Mouse (Mus musculus) layer of hippocampus, adult 18-20 months (tissue): ENCODE measurements around the gene Gm12790. TPM values are rescaled to one million over a fixed set of nuclear protein-coding genes. Genes with fewer than 3 reads are reported as not detected.
"Not testable (repeated sequence)": the region's sequence is repeated elsewhere in the genome, so short reads cannot be mapped to it uniquely, and the experiment has no call there.

Source experiments
- DNase-seq, 2 experiments: peaks; one replicate each; pipeline ENCODE4 v3.0.0; 2022; ENCODE audit warnings: low spot score in 2 of 2
- long read RNA-seq: library from polyadenylated mRNA; stranded (forward); transcript quantifications from one replicate; pipeline ENCODE4 v2.0.0, GENCODE M21; 2021
- total RNA-seq, 2 experiments: library from RNA; stranded (reverse); gene quantifications; 2 replicates each; pipeline ENCODE4 v1.2.3; 2021

Gm12790 gene
- total RNA-seq: not detected
- long read RNA-seq: 0 reads

DNA sequence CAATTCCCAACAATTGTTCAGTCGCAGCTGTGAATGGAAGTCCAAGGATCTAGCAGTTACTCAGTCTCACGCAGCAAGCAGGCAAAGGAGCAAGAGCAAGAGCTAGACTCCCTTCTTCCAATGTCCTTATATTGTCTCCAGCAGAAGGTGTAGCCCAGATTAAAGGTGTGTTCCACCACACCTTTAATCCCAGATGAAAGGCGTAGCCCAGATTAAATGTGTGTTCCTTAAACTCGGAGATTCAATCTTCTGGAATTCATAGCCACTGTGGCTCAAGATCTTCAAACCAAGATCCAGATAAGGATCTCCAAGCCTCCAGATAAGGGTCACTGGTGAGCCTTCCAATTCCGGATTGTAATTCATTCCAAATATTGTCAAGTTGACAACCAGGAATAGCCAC is at the start of gene Gm12790:
Gene Gm12790 (minus strand): TSS at position 101 of the 400 bp plus-strand sequence.
- DNase-seq: not testable (repeated sequence)

DNA sequence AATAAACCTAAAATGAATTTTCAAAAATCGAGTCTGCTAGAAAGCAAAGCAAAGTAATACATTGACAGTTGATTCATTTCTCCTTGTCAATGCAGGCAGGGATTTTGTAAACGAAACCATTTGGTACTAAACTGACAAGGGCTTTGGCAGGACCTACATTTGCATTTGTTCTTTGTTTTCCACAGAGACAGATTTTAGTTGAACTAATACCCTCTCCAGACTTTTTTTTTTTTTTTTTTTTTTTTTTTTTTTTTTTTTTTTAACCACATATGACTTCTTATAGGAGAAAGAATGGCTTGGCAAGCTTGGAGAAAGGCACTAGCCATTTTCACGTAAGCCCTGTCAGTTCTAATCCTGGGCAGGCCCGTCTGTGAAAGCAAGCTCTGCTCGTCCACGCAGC is 45.8 kb upstream of the Gm12790 start:
- no peak for DNase-seq

DNA sequence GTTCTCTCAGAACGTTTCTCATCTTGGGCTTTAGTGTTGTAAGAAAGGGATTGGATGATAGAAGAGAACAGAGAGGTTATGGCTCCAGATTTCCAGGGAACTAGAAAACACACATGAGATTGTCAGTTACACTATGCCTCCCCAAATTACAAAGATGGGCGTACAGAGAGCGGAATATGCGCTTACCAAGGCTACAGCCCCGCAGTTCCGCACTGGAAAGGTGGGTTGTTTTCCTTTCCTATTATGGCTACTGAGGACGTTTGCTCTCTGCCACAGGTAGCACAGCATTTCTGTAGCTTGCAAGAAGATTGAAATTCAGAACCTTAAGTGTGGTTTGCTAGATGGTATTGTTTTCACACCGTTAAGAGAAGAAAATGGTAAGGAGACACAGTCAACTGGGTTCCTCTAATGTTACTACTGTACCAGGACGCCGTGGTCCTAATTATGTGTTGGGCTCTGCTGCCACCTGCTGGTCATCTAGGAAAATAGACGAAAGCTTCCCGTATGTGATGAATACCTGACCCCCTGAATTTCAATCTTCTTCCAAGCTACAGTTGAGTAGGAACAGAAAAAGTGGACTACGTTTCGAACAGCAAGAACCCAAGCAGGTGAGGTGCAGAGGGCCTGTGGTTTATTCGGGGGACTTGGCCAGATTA is 17.5 kb upstream of the Gm12790 start:
- peak; percentile 56 to 75 for DNase-seq

DNA sequence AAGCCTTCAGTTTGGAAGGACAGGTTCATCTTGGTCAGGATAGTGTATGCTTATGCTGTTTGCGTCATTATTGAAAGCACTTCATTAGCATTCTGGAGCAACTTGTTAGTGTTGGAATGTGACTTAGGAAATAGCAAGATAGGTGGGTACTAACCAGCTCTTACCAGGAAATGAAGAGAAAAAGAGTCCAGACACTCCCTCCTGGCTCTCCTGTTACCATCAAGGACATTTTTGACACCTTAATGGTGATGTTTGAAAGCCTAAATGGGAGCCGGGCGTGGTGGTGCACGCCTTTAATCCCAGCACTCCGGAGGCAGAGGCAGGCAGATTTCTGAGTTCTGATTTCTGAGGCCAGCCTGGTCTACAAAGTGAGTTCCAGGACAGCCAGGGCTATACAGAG is 16.6 kb upstream of the Gm12790 start:
- DNase-seq: no peak

GRCm38 (mm10) chr4:101986326-101986725 is 5.5 kb upstream of the Gm12790 start, which contains the start of gene Gm12789:
Gene Gm12789, plus strand, starts transcription at chr4:101986626.
- not testable (repeated sequence) for DNase-seq

- DNase-seq: no peak
These were observed 4.8 kb upstream of the Gm12790 start for GRCm38 (mm10) chr4:101985678-101986077.

DNA sequence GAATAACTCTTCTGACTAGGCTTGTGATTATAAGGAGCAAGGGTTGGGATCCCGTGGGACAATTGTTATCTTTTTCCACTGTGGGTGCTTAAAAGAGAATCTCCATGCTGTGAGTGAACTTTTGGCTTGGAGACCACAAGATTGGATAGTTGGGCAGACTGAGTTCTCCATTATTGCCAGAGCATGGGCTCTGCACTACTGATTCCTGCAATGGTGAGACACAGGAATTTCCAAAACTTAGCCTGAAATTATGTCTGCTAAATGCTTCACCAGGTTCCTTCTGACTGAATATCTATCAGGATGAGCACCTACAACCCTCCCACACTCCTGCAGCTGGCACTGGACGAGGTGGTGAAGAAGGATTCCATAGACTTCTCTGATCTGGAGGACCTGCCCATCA is 40.7 kb downstream of the Gm12790 start, which contains the start of gene Gm12794:
Gene Gm12794 (plus strand): TSS at position 301 of the 400 bp plus-strand sequence.
- not testable (repeated sequence) for DNase-seq

Other genes with a start within 250 kb of the Gm12790 start
- not detected for gene B020004J07Rik, start 137.0 kb downstream of the Gm12790 start, total RNA-seq
- not detected for gene C130073F10Rik, start 87.3 kb downstream of the Gm12790 start, total RNA-seq
- gene Gm12800, start 71.9 kb downstream of the Gm12790 start, total RNA-seq: not detected
- not detected for gene Gm12794, start 40.6 kb downstream of the Gm12790 start, total RNA-seq
- not detected for gene Gm12789, start 5.6 kb upstream of the Gm12790 start, total RNA-seq
- 10 to 100 TPM; 59.5 to 65.2 TPM for gene Pde4b, start 106.5 kb upstream of the Gm12790 start, total RNA-seq